Mouse (Mus musculus): ENCODE data around the gene Gm20518.
A peak's percentile ranks its signal among the peaks of the same experiment; 100 is the strongest.

DNA sequence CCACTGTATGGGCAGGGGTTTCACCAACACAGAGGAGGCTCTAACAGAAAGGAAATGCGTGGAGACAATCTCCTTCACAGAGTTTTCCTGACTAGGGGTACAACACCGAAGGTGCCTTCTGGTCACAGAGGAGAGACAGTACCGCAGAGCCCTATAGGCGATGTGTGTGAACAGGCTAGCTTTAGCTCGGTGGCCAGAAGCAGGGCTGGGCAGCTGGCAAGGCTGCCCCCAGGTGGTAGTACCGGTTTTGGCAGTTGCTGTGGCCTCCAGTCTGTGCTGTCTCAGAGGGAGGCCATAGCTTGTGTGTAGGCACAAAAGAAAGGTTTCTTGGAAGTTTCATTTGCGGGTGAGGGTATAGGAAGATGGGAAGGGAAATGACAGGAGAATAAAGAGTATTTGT lies 47.4 kb upstream of the Gm20518 start:
- peak; percentile 83 for TF ChIP-seq CTCF (IDR thresholded peaks at IDR 0.05; ENCODE audit: insufficient read depth, low read length)
- no peak for TF ChIP-seq POLR2A (IDR thresholded peaks at IDR 0.05; ENCODE audit: borderline replicate concordance, extremely low read depth, low read depth, low read length)

All from lung, adult 2 months (tissue).